Mouse (Mus musculus) hindbrain, embryonic 14.5 days (tissue): ENCODE results near the gene Hipk4. TPM values are rescaled to one million over a fixed set of nuclear protein-coding genes. Genes with fewer than 3 reads are reported as not detected.

Experiments used
- ATAC-seq: fragments of 200-750 bp; cut with Nextera tagmentation; 2 replicates; pipeline ENCODE4 v1.8.0; 2017; ENCODE audit warnings: moderate number of reproducible peaks, mild to moderate bottlenecking, moderate TSS enrichment, moderate library complexity; ENCODE audit not compliant: low FRiP score
- DNase-seq: peaks from one replicate; pipeline ENCODE4 v3.0.0-alpha.2; 2015; ENCODE audit warnings: low spot score
- H3K27ac ChIP-seq: fragments of 300-500 bp; sonication (generic); 2 replicates; pipeline ENCODE4 v1.5.1; 2014; ENCODE audit warnings: mild to moderate bottlenecking, moderate library complexity
- H3K27me3 ChIP-seq: fragments of 300-500 bp; sonication (generic); 2 replicates; pipeline ENCODE4 v1.6.1; 2014; ENCODE audit warnings: mild to moderate bottlenecking, low read length, mixed read lengths; ENCODE audit not compliant: control insufficient read depth, insufficient read depth
- H3K36me3 ChIP-seq: fragments of 300-500 bp; sonication (generic); replicated peaks from 2 replicates; pipeline ENCODE4 v1.6.1; 2014; ENCODE audit not compliant: control insufficient read depth, insufficient read depth
- H3K4me1 ChIP-seq: fragments of 300-500 bp; sonication (generic); replicated peaks from 2 replicates; pipeline ENCODE4 v1.6.1; 2014; ENCODE audit warnings: antibody characterized with exemption, low read length, mixed read lengths; ENCODE audit not compliant: control insufficient read depth, insufficient read depth
- H3K4me2 ChIP-seq: fragments of 300-500 bp; sonication (generic); replicated peaks from 2 replicates; pipeline ENCODE4 v1.6.1; 2014; ENCODE audit warnings: mild to moderate bottlenecking, moderate library complexity
- H3K4me3 ChIP-seq: fragments of 300-500 bp; sonication (generic); replicated peaks from 2 replicates; pipeline ENCODE4 v1.5.1; 2014; ENCODE audit warnings: mild to moderate bottlenecking, low read length
- H3K9ac ChIP-seq: fragments of 300-500 bp; sonication (generic); 2 replicates; pipeline ENCODE4 v1.6.1; 2014
- H3K9me3 ChIP-seq: fragments of 300-500 bp; sonication (generic); 2 replicates; pipeline ENCODE4 v1.6.1; 2016; ENCODE audit warnings: low read length; ENCODE audit not compliant: control insufficient read depth
- WGBS: fragments of 180-500 bp; shearing (Covaris S2); extraction: QIAGEN DNeasy Blood & Tissue Kit; methylation state at CpG from one replicate; pipeline ENCODE4 v1.1.7; 2014; 5-methylcytosine and 5-hydroxymethylcytosine counted together
- polyA plus RNA-seq: library from polyadenylated mRNA; unstranded; fragments of >200 nt; fragmentation: Nextera tagmentation; extraction: Ambion mirVana; gene quantifications from 2 replicates; pipeline ENCODE4 v1.2.1, GENCODE M21; 2014

Hipk4 gene
- polyA plus RNA-seq, 1 experiment from 2014 or later: 1.2 TPM

GRCm38 (mm10) chr7:27532480-27533050 lies 9.5 kb downstream of the Hipk4 start:
- Histone ChIP-seq H3K36me3 (peaks cover 70% of the 10 kb centered on the region), H3K4me2 (no peak overlapping the region)

GRCm38 (mm10) chr7:27535386-27535785 lies 12.3 kb downstream of the Hipk4 start:
- Histone ChIP-seq H3K36me3 (peaks cover 92% of the 10 kb centered on the region), H3K9ac (no peak overlapping the region), H3K27ac (no peak overlapping the region), H3K4me2 (no peak overlapping the region), H3K27me3 (no peaks in the 10 kb centered on the region), H3K4me3 (no peak overlapping the region), H3K4me1 (no peaks in the 10 kb centered on the region), H3K9me3 (no peaks in the 10 kb centered on the region)
- 93% methylated on average over 2 of the region's 2 CpGs for WGBS
- DNase-seq (no peak), ATAC-seq (no peak)

More at GRCm38 (mm10) chr7:27532480-27533050, 9.5 kb downstream of the Hipk4 start:
- Histone ChIP-seq H3K9me3 (no peaks in the 10 kb centered on the region), H3K9ac (no peak overlapping the region), H3K4me3 (no peak overlapping the region), H3K4me1 (no peaks in the 10 kb centered on the region), H3K27ac (no peak overlapping the region), H3K27me3 (no peaks in the 10 kb centered on the region)
- 95% methylated on average over 9 of the region's 9 CpGs for WGBS
- ATAC-seq (no peak), DNase-seq (no peak)

GRCm38 (mm10) chr7:27536618-27537017 lies 13.6 kb downstream of the Hipk4 start:
- no peaks in the 10 kb centered on the region for H3K27me3 ChIP-seq
- 90% methylated on average over 6 of the region's 6 CpGs for WGBS
- no peak overlapping the region for H3K4me2 ChIP-seq
- DNase-seq (no peak), ATAC-seq (no peak)
- H3K4me1 ChIP-seq: peaks cover 3% of the 10 kb centered on the region
- H3K9me3 ChIP-seq: no peaks in the 10 kb centered on the region
- H3K27ac ChIP-seq: no peak overlapping the region
- peaks cover 83% of the 10 kb centered on the region for H3K36me3 ChIP-seq
- no peak overlapping the region for H3K9ac ChIP-seq
- no peak overlapping the region for H3K4me3 ChIP-seq

- Histone ChIP-seq H3K36me3 (peaks cover 69% of the 10 kb centered on the region), H3K4me3 (no peak overlapping the region), H3K9ac (no peak overlapping the region), H3K27me3 (no peaks in the 10 kb centered on the region), H3K4me1 (peaks cover 10% of the 10 kb centered on the region), H3K9me3 (no peaks in the 10 kb centered on the region), H3K27ac (no peak overlapping the region), H3K4me2 (no peak overlapping the region)
- no peak for DNase-seq
- WGBS: 92% methylated on average over 8 of the region's 8 CpGs
- ATAC-seq: no peak
These were observed 14.9 kb downstream of the Hipk4 start for GRCm38 (mm10) chr7:27537998-27538397.

GRCm38 (mm10) chr7:27538797-27539196 lies 15.7 kb downstream of the Hipk4 start:
- Histone ChIP-seq H3K36me3 (peaks cover 61% of the 10 kb centered on the region), H3K27ac (no peak overlapping the region), H3K9ac (no peak overlapping the region), H3K27me3 (no peaks in the 10 kb centered on the region), H3K4me1 (peaks cover 10% of the 10 kb centered on the region), H3K9me3 (no peaks in the 10 kb centered on the region), H3K4me3 (no peak overlapping the region), H3K4me2 (no peak overlapping the region)
- ATAC-seq (no peak), DNase-seq (no peak)
- 90% methylated on average over 2 of the region's 2 CpGs for WGBS

- no peak for ATAC-seq
These were observed 17.5 kb downstream of the Hipk4 start for GRCm38 (mm10) chr7:27540521-27540920.

GRCm38 (mm10) chr7:27540935-27541334 lies 17.9 kb downstream of the Hipk4 start:
- no peak overlapping the region for H3K4me3 ChIP-seq

More at GRCm38 (mm10) chr7:27540521-27540920, 17.5 kb downstream of the Hipk4 start:
- H3K4me2 ChIP-seq: no peak overlapping the region
- no peak overlapping the region for H3K9ac ChIP-seq
- H3K27ac ChIP-seq: no peak overlapping the region
- 84% methylated on average over 2 of the region's 2 CpGs for WGBS
- no peaks in the 10 kb centered on the region for H3K27me3 ChIP-seq
- H3K4me1 ChIP-seq: peaks cover 10% of the 10 kb centered on the region
- no peak overlapping the region for H3K4me3 ChIP-seq
- DNase-seq: no peak
- no peaks in the 10 kb centered on the region for H3K9me3 ChIP-seq
- H3K36me3 ChIP-seq: peaks cover 50% of the 10 kb centered on the region

GRCm38 (mm10) chr7:27541431-27541830 lies 18.4 kb downstream of the Hipk4 start:
- no peak overlapping the region for H3K27ac ChIP-seq
- H3K4me3 ChIP-seq: peak overlapping the region; percentile 67
- H3K9me3 ChIP-seq: no peaks in the 10 kb centered on the region
- peaks cover 41% of the 10 kb centered on the region for H3K36me3 ChIP-seq
- ATAC-seq (peak; percentile 43), DNase-seq (peak; percentile 63)
- H3K27me3 ChIP-seq: no peaks in the 10 kb centered on the region
- peak overlapping the region; percentile 96 for H3K4me2 ChIP-seq
- peaks cover 10% of the 10 kb centered on the region for H3K4me1 ChIP-seq
- WGBS: 59% methylated on average over 16 of the region's 16 CpGs
- H3K9ac ChIP-seq: peak overlapping the region; percentile 82

More at GRCm38 (mm10) chr7:27540935-27541334, 17.9 kb downstream of the Hipk4 start:
- H3K9ac ChIP-seq: no peak overlapping the region
- WGBS: 93% methylated on average over 6 of the region's 6 CpGs
- H3K27me3 ChIP-seq: no peaks in the 10 kb centered on the region
- H3K36me3 ChIP-seq: peaks cover 46% of the 10 kb centered on the region
- H3K9me3 ChIP-seq: no peaks in the 10 kb centered on the region
- ATAC-seq (no peak; the same call in none of the 2 replicates), DNase-seq (no peak)
- H3K27ac ChIP-seq: no peak overlapping the region
- H3K4me1 ChIP-seq: peaks cover 10% of the 10 kb centered on the region
- H3K4me2 ChIP-seq: no peak overlapping the region

- peak overlapping the region; percentile 67 for H3K4me3 ChIP-seq
- H3K27ac ChIP-seq: no peak overlapping the region
- H3K4me2 ChIP-seq: peak overlapping the region; percentile 96
- peak overlapping the region; percentile 82 for H3K9ac ChIP-seq
- ATAC-seq (no peak), DNase-seq (no peak)
- 67% methylated on average over 5 of the region's 5 CpGs for WGBS
- H3K36me3 ChIP-seq: peaks cover 36% of the 10 kb centered on the region
- H3K27me3 ChIP-seq: no peaks in the 10 kb centered on the region
- H3K4me1 ChIP-seq: peaks cover 10% of the 10 kb centered on the region
- H3K9me3 ChIP-seq: no peaks in the 10 kb centered on the region
These were observed 18.9 kb downstream of the Hipk4 start for GRCm38 (mm10) chr7:27541922-27542321.
